In the genomic region with DNA sequence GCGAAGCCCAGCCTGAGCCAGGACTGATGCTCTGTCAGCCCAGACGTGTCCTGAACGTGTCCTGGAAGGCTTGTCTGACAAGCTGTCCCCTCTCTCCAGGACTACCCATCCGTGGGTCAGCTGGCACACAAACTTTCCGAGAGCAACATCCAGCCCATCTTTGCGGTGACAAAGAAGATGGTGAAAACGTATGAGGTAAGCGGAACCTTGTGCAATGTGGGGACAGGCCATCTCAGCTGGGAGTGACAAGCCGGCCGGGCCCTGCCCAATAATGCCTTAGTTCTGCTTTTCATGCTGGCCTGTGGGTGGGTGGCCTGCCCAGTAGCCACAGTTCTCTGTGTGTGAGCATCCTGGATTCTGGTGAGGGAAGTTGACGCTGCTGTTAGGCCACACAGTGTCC, we compare ENCODE assay signal across 12 mouse cellular contexts. TPM values are rescaled to one million over a fixed set of nuclear protein-coding genes. Genes with fewer than 3 reads are reported as not detected.
DNase-seq lines count a peak whose midpoint lies in the region; ATAC-seq lines count a peak whose summit lies in the region.
"Had no signal": no experiment of that assay in that cellular context is flagged by ENCODE, and none has a peak within 500 bp of the region (broad histone marks: within the 10 kb centered on the region; RNA-seq: fewer than 3 reads in every experiment).

No protein-coding gene starts in this region.

- H3K27ac ChIP-seq in liver, embryonic 16.5 days (ENCODE audit: low read length): no peak overlapping the region
- H3K27ac ChIP-seq in intestine, embryonic 15.5 days: no peak overlapping the region
- H3K27ac ChIP-seq: forebrain, embryonic 12.5 days; heart, adult 2 months; hindbrain, postnatal 0 days had no signal

- peak; percentile 22 for DNase-seq in left cerebral cortex, adult 11 months (ENCODE audit: low spot score)
- no peak for DNase-seq in left cerebral cortex, postnatal 10 days (ENCODE audit: extremely low spot score in 1 of 2, low spot score in 2 of 2)
- peak; percentile 26 to 32 for DNase-seq in natural killer cell, adult 2 months (ENCODE audit: low spot score in 2 of 2)
- no peak for DNase-seq in urinary bladder, postnatal 4 days (ENCODE audit: low spot score in 2 of 2)
- DNase-seq: kidney, postnatal 10 days; retina, postnatal 1 day had no signal

- H3K4me1 ChIP-seq in liver, embryonic 16.5 days (ENCODE audit: control insufficient read depth, low read depth, low read length): no peaks in the 10 kb centered on the region
- H3K4me1 ChIP-seq in intestine, embryonic 15.5 days (replicated peaks): no peaks in the 10 kb centered on the region
- H3K4me1 ChIP-seq: forebrain, embryonic 12.5 days had no signal

- H3K4me2 ChIP-seq in liver, embryonic 16.5 days (ENCODE audit: low read depth, low read length): no peak overlapping the region
- no peak overlapping the region for H3K4me2 ChIP-seq in intestine, embryonic 15.5 days (replicated peaks)
- H3K4me2 ChIP-seq: forebrain, embryonic 12.5 days had no signal

- H3K36me3 ChIP-seq in liver, embryonic 16.5 days (ENCODE audit: control insufficient read depth, insufficient read depth): no peaks in the 10 kb centered on the region
- H3K36me3 ChIP-seq in intestine, embryonic 15.5 days: no peaks in the 10 kb centered on the region
- H3K36me3 ChIP-seq: forebrain, embryonic 12.5 days had no signal

- peak; percentile 79 for ATAC-seq in granulocyte monocyte progenitor cell, adult 5-6 weeks (replicated peaks; ENCODE audit: poor library complexity, severe bottlenecking)
- ATAC-seq in liver, embryonic 16.5 days (ENCODE audit: low read depth): peak; percentile 47; the same call in 1 of the 2 replicates
- ATAC-seq in intestine, embryonic 15.5 days: no peak
- ATAC-seq: hindbrain, postnatal 0 days had no signal

- H3K9ac ChIP-seq in liver, embryonic 16.5 days (ENCODE audit: low read depth, low read length): no peak overlapping the region
- H3K9ac ChIP-seq in intestine, embryonic 15.5 days: no peak overlapping the region
- H3K9ac ChIP-seq: forebrain, embryonic 12.5 days had no signal

- H3K9me3 ChIP-seq in liver, embryonic 16.5 days (replicated peaks; ENCODE audit: control insufficient read depth, low read length): no peaks in the 10 kb centered on the region
- H3K9me3 ChIP-seq in intestine, embryonic 15.5 days: no peaks in the 10 kb centered on the region
- H3K9me3 ChIP-seq: forebrain, embryonic 12.5 days had no signal

- no peak overlapping the region for H3K4me3 ChIP-seq in liver, embryonic 16.5 days (ENCODE audit: low read depth, low read length)
- H3K4me3 ChIP-seq in intestine, embryonic 15.5 days (replicated peaks): no peak overlapping the region
- H3K4me3 ChIP-seq: forebrain, embryonic 12.5 days; heart, adult 2 months had no signal

- H3K27me3 ChIP-seq in liver, embryonic 16.5 days (ENCODE audit: control insufficient read depth, insufficient read depth, low read depth, low read length): no peaks in the 10 kb centered on the region
- no peaks in the 10 kb centered on the region for H3K27me3 ChIP-seq in intestine, embryonic 15.5 days (replicated peaks)
- H3K27me3 ChIP-seq: forebrain, embryonic 12.5 days had no signal

- 55% methylated on average over 11 of the region's 11 CpGs for WGBS in liver, embryonic 16.5 days (ENCODE audit: insufficient replicate concordance)
- 78% methylated on average over 11 of the region's 11 CpGs for WGBS in intestine, embryonic 15.5 days

- intact Hi-C loops in left cerebral cortex, postnatal 10 days (cut with DNase I): no loop called here

RNA-seq across cellular contexts. Expression of gene Itgb2, which starts 20.8 kb away (rescaled TPM):
- total RNA-seq in left cerebral cortex, postnatal 10 days (2021): 1 to 10 TPM; 2.0 to 2.4 TPM
- 17.1 and 28.9 TPM in 2 replicates for total RNA-seq in granulocyte monocyte progenitor cell, adult 5-6 weeks (2014; fragmentation: Nextera tagmentation)
- 32.0 and 36.6 TPM in 2 replicates for total RNA-seq in granulocyte monocyte progenitor cell, adult 5-6 weeks (2017)
- 18.2 and 20.6 TPM in 2 replicates for polyA plus RNA-seq in liver, embryonic 16.5 days (2015; fragmentation: Nextera tagmentation; extraction: Ambion mirVana)
- 3.2 and 3.7 TPM in 2 replicates for polyA plus RNA-seq in intestine, embryonic 15.5 days (2015; fragmentation: Nextera tagmentation; extraction: Ambion mirVana)

RNA-seq across cellular contexts. Expression of gene Pttg1ip, which starts 30.6 kb away (rescaled TPM):
- total RNA-seq in left cerebral cortex, postnatal 10 days (2021): 10 to 100 TPM; 59.2 to 66.9 TPM
- total RNA-seq in granulocyte monocyte progenitor cell, adult 5-6 weeks (2014; fragmentation: Nextera tagmentation): 36.6 and 39.0 TPM in 2 replicates
- total RNA-seq in granulocyte monocyte progenitor cell, adult 5-6 weeks (2017): 34.6 and 37.0 TPM in 2 replicates
- polyA plus RNA-seq in liver, embryonic 16.5 days (2015; fragmentation: Nextera tagmentation; extraction: Ambion mirVana): 87.3 and 94.5 TPM in 2 replicates
- polyA plus RNA-seq in intestine, embryonic 15.5 days (2015; fragmentation: Nextera tagmentation; extraction: Ambion mirVana): 146 and 156 TPM in 2 replicates

RNA-seq across cellular contexts. Expression of gene Fam207a, which starts 35.3 kb away (rescaled TPM):
- 10 to 100 TPM; 31.2 to 32.0 TPM for total RNA-seq in left cerebral cortex, postnatal 10 days (2021)
- total RNA-seq in granulocyte monocyte progenitor cell, adult 5-6 weeks (2014; fragmentation: Nextera tagmentation): 14.6 and 14.8 TPM in 2 replicates
- 23.5 and 43.2 TPM in 2 replicates for total RNA-seq in granulocyte monocyte progenitor cell, adult 5-6 weeks (2017)
- 12.1 and 13.8 TPM in 2 replicates for polyA plus RNA-seq in liver, embryonic 16.5 days (2015; fragmentation: Nextera tagmentation; extraction: Ambion mirVana)
- 39.1 and 40.3 TPM in 2 replicates for polyA plus RNA-seq in intestine, embryonic 15.5 days (2015; fragmentation: Nextera tagmentation; extraction: Ambion mirVana)

RNA-seq across cellular contexts. Expression of gene Sumo3, which starts 55.0 kb away (rescaled TPM):
- 100 to 1,000 TPM; 142 to 154 TPM for total RNA-seq in left cerebral cortex, postnatal 10 days (2021)
- 60.0 and 78.8 TPM in 2 replicates for total RNA-seq in granulocyte monocyte progenitor cell, adult 5-6 weeks (2014; fragmentation: Nextera tagmentation)
- 197 and 205 TPM in 2 replicates for total RNA-seq in granulocyte monocyte progenitor cell, adult 5-6 weeks (2017)
- 82.3 and 92.2 TPM in 2 replicates for polyA plus RNA-seq in liver, embryonic 16.5 days (2015; fragmentation: Nextera tagmentation; extraction: Ambion mirVana)
- polyA plus RNA-seq in intestine, embryonic 15.5 days (2015; fragmentation: Nextera tagmentation; extraction: Ambion mirVana): 338 and 345 TPM in 2 replicates

RNA-seq across cellular contexts. Expression of gene Gm49325, which starts 55.1 kb away (rescaled TPM):
- total RNA-seq in left cerebral cortex, postnatal 10 days (2021): 10 to 100 TPM; 18.5 to 22.8 TPM
- not detected in 2 replicates for total RNA-seq in granulocyte monocyte progenitor cell, adult 5-6 weeks (2014; fragmentation: Nextera tagmentation)
- total RNA-seq in granulocyte monocyte progenitor cell, adult 5-6 weeks (2017): 1.6 TPM in 1 of 2 replicates, not detected in the other
- 0.61 TPM in 1 of 2 replicates, not detected in the other for polyA plus RNA-seq in liver, embryonic 16.5 days (2015; fragmentation: Nextera tagmentation; extraction: Ambion mirVana)
- polyA plus RNA-seq in intestine, embryonic 15.5 days (2015; fragmentation: Nextera tagmentation; extraction: Ambion mirVana): 4.1 and 5.4 TPM in 2 replicates
- total RNA-seq: hindbrain, postnatal 0 days had no signal
- polyA plus RNA-seq: heart, adult 2 months had no signal

Comparison
In these comparisons a context has a peak if more than half of its experiments do, and no peak if none do; other contexts are left out.
1. DNase-seq: peak in left cerebral cortex, adult 11 months (single experiment) and natural killer cell, adult 2 months (2 of 2); none in left cerebral cortex, postnatal 10 days (0 of 2) and urinary bladder, postnatal 4 days (0 of 2).
2. RNA of gene Itgb2, which starts 20.8 kb away (total RNA-seq): 17.1 to 36.6 TPM in granulocyte monocyte progenitor cell, adult 5-6 weeks; 2.0 to 2.4 TPM in left cerebral cortex, postnatal 10 days; every median in the first group is over 4 times any median in the second.